Mouse (Mus musculus) neural tube, embryonic 15.5 days (tissue): ENCODE results near the gene Vmn2r108. TPM values are rescaled to one million over a fixed set of nuclear protein-coding genes. Genes with fewer than 3 reads are reported as not detected.
"Not testable (repeated sequence)": the region's sequence is repeated elsewhere in the genome, so short reads cannot be mapped to it uniquely, and the experiment has no call there.

ENCODE experiments used
- ATAC-seq: fragments of 200-750 bp; cut with Nextera tagmentation; 2 replicates; pipeline ENCODE4 v1.8.0; 2017; ENCODE audit warnings: mild to moderate bottlenecking, moderate TSS enrichment, moderate library complexity; ENCODE audit not compliant: low FRiP score
- H3K27ac ChIP-seq: fragments of 300-500 bp; sonication (generic); replicated peaks from 2 replicates; pipeline ENCODE4 v1.5.1; 2015; ENCODE audit warnings: mild to moderate bottlenecking, inconsistent platforms
- H3K27me3 ChIP-seq: fragments of 300-500 bp; sonication (generic); replicated peaks from 2 replicates; pipeline ENCODE4 v1.6.1; 2015; ENCODE audit warnings: inconsistent platforms
- H3K36me3 ChIP-seq: fragments of 300-500 bp; sonication (generic); 2 replicates; pipeline ENCODE4 v1.6.1; 2015; ENCODE audit warnings: inconsistent platforms
- H3K4me1 ChIP-seq: fragments of 300-500 bp; sonication (generic); 2 replicates; pipeline ENCODE4 v1.6.1; 2015; ENCODE audit warnings: inconsistent platforms
- H3K4me2 ChIP-seq: fragments of 300-500 bp; sonication (generic); 2 replicates; pipeline ENCODE4 v1.6.1; 2015; ENCODE audit warnings: inconsistent platforms, mild to moderate bottlenecking, moderate library complexity
- H3K4me3 ChIP-seq: fragments of 300-500 bp; sonication (generic); replicated peaks from 2 replicates; pipeline ENCODE4 v1.5.1; 2015; ENCODE audit warnings: mild to moderate bottlenecking, inconsistent platforms
- H3K9ac ChIP-seq: fragments of 300-500 bp; sonication (generic); replicated peaks from 2 replicates; pipeline ENCODE4 v1.6.1; 2015; ENCODE audit warnings: mild to moderate bottlenecking, inconsistent platforms
- H3K9me3 ChIP-seq: fragments of 300-500 bp; sonication (generic); replicated peaks from 2 replicates; pipeline ENCODE4 v1.6.1; 2016; ENCODE audit warnings: inconsistent platforms
- WGBS: fragments of 180-500 bp; shearing (Covaris S2); methylation state at CpG from one replicate; pipeline ENCODE4 v1.1.7; 2015; ENCODE audit warnings: mixed read lengths; 5-methylcytosine and 5-hydroxymethylcytosine counted together
- polyA plus RNA-seq: library from polyadenylated mRNA; unstranded; fragments of >200 nt; fragmentation: Nextera tagmentation; extraction: Ambion mirVana; gene quantifications from 2 replicates; pipeline ENCODE4 v1.2.1, GENCODE M21; 2015

The Vmn2r108 gene
- not detected in 2 replicates for polyA plus RNA-seq

DNA sequence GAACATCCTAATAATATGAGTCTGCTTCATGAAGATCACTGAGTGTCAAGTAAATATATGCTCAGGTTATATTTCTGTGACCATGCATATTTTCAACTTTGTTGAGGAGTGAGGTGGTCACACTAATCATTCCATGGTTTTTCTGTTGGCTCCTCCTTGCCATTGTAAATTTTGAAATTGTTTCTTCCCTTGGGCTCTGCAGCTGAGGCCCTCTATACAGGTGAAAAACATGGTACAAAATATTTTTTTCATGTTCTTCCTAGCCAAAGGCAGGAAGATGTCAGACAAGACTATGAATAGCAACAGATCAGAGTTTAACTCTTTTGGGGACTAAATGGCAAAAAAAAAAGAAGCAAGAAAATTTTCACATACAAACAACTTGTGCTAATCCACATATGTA, at the start of gene Vmn2r108:
Gene Vmn2r108 (minus strand): TSS at position 101 of the 400 bp plus-strand sequence.
- H3K9ac ChIP-seq, result no peak within 1 kb of the TSS
- H3K4me3 ChIP-seq, result no peak within 1 kb of the TSS
- no peaks in the 10 kb centered on the region for H3K36me3 ChIP-seq
- H3K9me3 ChIP-seq, result 0 out of 2 replicates have a peak, but pooled peaks cover 3% of the 10 kb centered on the region
- H3K27ac ChIP-seq, result no peak within 1 kb of the TSS
- no peak for ATAC-seq
- H3K27me3 ChIP-seq, result no peaks in the 10 kb centered on the region
- H3K4me2 ChIP-seq, result no peak within 1 kb of the TSS
- H3K4me1 ChIP-seq, result no peaks in the 10 kb centered on the region

DNA sequence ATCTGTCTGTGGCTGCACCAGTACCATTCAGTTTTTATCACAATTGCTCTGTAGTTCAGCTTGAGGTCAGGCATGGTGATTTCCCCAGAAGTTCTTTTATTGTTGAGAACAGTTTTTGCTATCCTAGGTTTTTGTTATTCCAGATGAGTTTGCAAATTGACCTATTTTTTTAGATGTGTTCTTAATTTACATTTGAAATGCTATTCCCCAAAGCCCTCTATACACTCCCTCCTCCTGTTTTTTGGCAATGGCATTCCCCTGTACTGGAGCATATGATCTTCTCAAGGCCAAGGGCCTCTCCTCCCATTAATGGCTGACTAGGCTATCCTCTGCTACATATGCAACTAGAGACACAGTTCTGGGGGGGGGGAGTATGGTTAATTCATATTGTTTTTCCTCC, 27.1 kb upstream of the Vmn2r108 start:
- not testable (repeated sequence) for H3K27ac ChIP-seq, ATAC-seq, H3K4me3 ChIP-seq, H3K4me1 ChIP-seq, H3K4me2 ChIP-seq, H3K36me3 ChIP-seq, H3K27me3 ChIP-seq, H3K9ac ChIP-seq
- H3K9me3 ChIP-seq, result peaks cover 26% of the 10 kb centered on the region; the same call in 1 of the 2 replicates

DNA sequence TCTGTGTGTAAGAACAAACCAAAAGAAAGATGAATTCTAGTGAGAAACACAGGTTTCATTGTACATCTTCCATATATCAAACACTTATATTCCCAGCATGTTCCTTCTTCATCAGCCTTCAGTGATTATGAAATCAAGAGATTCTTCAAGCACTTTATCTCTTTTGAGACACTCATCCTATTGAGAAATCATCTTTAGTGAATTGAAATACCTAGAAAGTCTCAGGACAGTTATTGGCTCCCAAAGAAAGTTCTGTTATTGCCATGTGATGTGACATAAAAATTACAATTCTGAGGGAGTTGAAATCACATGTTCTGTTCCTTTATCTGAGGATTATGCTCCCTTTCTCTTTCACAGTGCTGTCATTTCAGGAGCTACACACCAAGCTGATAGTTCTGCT, 16.7 kb upstream of the Vmn2r108 start, which contains the start of gene Vmn1r225:
Gene Vmn1r225 (plus strand): TSS at position 301 of the 400 bp plus-strand sequence.
- H3K27me3 ChIP-seq, result no peaks in the 10 kb centered on the region
- no peaks in the 10 kb centered on the region for H3K36me3 ChIP-seq
- no peak within 1 kb of the TSS for H3K4me2 ChIP-seq
- no peak within 1 kb of the TSS for H3K9ac ChIP-seq
- no peak within 1 kb of the TSS for H3K4me3 ChIP-seq
- no peaks in the 10 kb centered on the region for H3K4me1 ChIP-seq
- H3K9me3 ChIP-seq, result peaks cover 11% of the 10 kb centered on the region; the same call in 1 of the 2 replicates
- no peak for ATAC-seq
- H3K27ac ChIP-seq, result no peak within 1 kb of the TSS

DNA sequence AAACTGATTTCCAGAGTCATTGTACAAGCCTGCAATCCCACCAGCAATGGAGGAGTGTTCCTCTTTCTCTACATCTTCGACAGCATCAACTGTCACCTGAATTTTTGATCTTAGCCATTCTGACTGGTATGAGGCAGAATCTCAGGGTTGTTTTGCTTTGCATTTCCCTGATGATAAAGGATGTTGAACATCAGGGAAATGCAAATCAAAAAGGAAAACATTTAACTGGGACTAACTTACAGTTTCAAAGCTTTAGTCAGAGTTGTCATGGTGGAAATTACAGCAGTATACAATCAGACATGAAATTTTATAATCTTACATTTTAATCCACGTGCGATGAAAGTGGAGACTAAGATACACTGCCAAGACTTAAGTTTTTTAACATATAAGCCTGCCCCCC, 7.8 kb downstream of the Vmn2r108 start:
- Histone ChIP-seq H3K4me3 (no peak overlapping the region), H3K27me3 (no peaks in the 10 kb centered on the region), H3K4me2 (no peak overlapping the region), H3K9ac (no peak overlapping the region), H3K27ac (no peak overlapping the region), H3K36me3 (no peaks in the 10 kb centered on the region), H3K9me3 (0 out of 2 replicates have a peak, but pooled peaks cover 6% of the 10 kb centered on the region), H3K4me1 (no peaks in the 10 kb centered on the region)
- no peak for ATAC-seq
- WGBS, result 72% methylated on average over 3 of the region's 3 CpGs

DNA sequence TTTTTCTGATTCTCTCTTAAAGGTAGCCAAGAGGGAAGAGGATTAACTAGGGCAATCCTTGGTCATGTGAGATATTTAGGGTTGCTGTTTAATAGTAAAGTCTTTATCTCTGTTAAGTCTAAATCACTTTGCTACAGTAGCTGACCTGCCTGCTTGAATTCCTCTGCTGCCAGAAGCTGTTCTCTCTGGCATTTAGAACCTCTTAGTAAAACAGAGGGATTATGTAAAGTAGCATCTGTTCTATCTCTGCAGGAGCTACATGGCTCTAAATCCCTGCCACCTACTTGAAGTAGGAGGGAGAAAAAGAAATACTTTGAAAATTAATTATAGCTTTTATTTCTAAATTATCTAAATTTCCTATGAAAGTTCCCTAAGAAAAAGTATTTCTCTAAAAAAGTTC, 41.9 kb downstream of the Vmn2r108 start:
- no peak overlapping the region for H3K27ac ChIP-seq
- ATAC-seq, result no peak
- H3K9ac ChIP-seq, result no peak overlapping the region
- no peaks in the 10 kb centered on the region for H3K27me3 ChIP-seq
- H3K4me1 ChIP-seq, result no peaks in the 10 kb centered on the region
- no peak overlapping the region for H3K4me2 ChIP-seq
- peaks cover 14% of the 10 kb centered on the region for H3K9me3 ChIP-seq
- no peak overlapping the region for H3K4me3 ChIP-seq
- H3K36me3 ChIP-seq, result no peaks in the 10 kb centered on the region

DNA sequence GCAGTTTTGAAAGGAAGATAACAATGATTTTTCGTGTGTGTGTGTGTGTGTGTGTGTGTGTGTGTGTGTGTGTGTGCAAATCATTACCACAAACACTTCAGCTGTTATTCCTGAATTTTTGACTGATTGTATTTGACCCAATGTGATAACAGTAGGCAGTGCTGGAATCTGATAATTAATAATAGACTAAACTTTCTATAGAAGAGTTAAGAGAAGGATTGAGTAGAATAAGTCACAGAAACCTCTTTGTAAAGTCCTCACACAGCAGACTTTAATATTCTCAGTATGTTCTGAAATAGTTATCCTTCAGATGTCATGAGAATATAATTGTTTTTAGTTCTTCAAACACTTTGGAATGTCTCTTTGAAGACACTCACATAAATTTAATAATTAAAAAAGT, 67.3 kb downstream of the Vmn2r108 start, which contains the start of gene Vmn1r224:
Gene Vmn1r224 (plus strand): TSS at position 301 of the 400 bp plus-strand sequence.
- Histone ChIP-seq H3K9me3 (peaks cover 14% of the 10 kb centered on the region; the same call in 1 of the 2 replicates), H3K4me3 (no peak within 1 kb of the TSS), H3K36me3 (no peaks in the 10 kb centered on the region), H3K27ac (no peak within 1 kb of the TSS), H3K27me3 (no peaks in the 10 kb centered on the region), H3K4me2 (no peak within 1 kb of the TSS), H3K4me1 (no peaks in the 10 kb centered on the region), H3K9ac (no peak within 1 kb of the TSS)
- no peak for ATAC-seq
- 36% methylated on average over 1 of the region's 1 CpGs for WGBS

Other genes starting within 250 kb of the Vmn2r108 start
- gene Vmn2r105, start 246.3 kb downstream of the Vmn2r108 start, polyA plus RNA-seq, result not detected in 2 replicates
- gene Vmn2r106, start 195.8 kb downstream of the Vmn2r108 start, polyA plus RNA-seq, result not detected in 2 replicates
- not detected in 2 replicates for gene Vmn2r107, start 136.1 kb downstream of the Vmn2r108 start, polyA plus RNA-seq
- gene Vmn1r224, start 67.2 kb downstream of the Vmn2r108 start, polyA plus RNA-seq, result not detected in 2 replicates
- gene Vmn1r225, start 16.8 kb upstream of the Vmn2r108 start, polyA plus RNA-seq, result not detected in 2 replicates
- not detected in 2 replicates for gene Vmn2r109, start 83.4 kb upstream of the Vmn2r108 start, polyA plus RNA-seq
- gene Vmn2r110, start 115.1 kb upstream of the Vmn2r108 start, polyA plus RNA-seq, result not detected in 2 replicates
- gene Fpr-rs3, start 143.5 kb upstream of the Vmn2r108 start, polyA plus RNA-seq, result not detected in 2 replicates
- gene Vmn1r226, start 201.5 kb upstream of the Vmn2r108 start, polyA plus RNA-seq, result not detected in 2 replicates
- not detected in 2 replicates for gene Vmn1r227, start 248.5 kb upstream of the Vmn2r108 start, polyA plus RNA-seq